Mouse (Mus musculus) limb, embryonic 11.5 days (tissue): ENCODE measurements around the gene Anks3. TPM values are rescaled to one million over a fixed set of nuclear protein-coding genes. Genes with fewer than 3 reads are reported as not detected.

Experiments used
- ATAC-seq: fragments of 200-750 bp; cut with Nextera tagmentation; 2 replicates; pipeline ENCODE4 v1.8.0; 2017; ENCODE audit warnings: low read depth; ENCODE audit not compliant: insufficient number of reproducible peaks, low FRiP score, low TSS enrichment
- DNase-seq: peaks from one replicate; pipeline ENCODE4 v3.0.0-alpha.2; 2015; ENCODE audit warnings: low spot score
- H3K27ac ChIP-seq: fragments of 300-500 bp; sonication (generic); replicated peaks from 2 replicates; pipeline ENCODE4 v1.5.1; 2014; ENCODE audit warnings: low read depth, mild to moderate bottlenecking, low read length
- H3K27me3 ChIP-seq: fragments of 300-500 bp; sonication (generic); 2 replicates; pipeline ENCODE4 v1.6.1; 2014; ENCODE audit warnings: mild to moderate bottlenecking, low read length, mixed read lengths; ENCODE audit not compliant: control insufficient read depth, insufficient read depth
- H3K36me3 ChIP-seq: fragments of 300-500 bp; sonication (generic); 2 replicates; pipeline ENCODE4 v1.6.1; 2014; ENCODE audit warnings: mild to moderate bottlenecking, low read length, moderate library complexity, mixed read lengths; ENCODE audit not compliant: control insufficient read depth, insufficient read depth
- H3K4me1 ChIP-seq: fragments of 300-500 bp; sonication (generic); 2 replicates; pipeline ENCODE4 v1.6.1; 2014; ENCODE audit warnings: low read length, mixed read lengths; ENCODE audit not compliant: control insufficient read depth, insufficient read depth
- H3K4me2 ChIP-seq: fragments of 300-500 bp; sonication (generic); 2 replicates; pipeline ENCODE4 v1.6.1; 2014; ENCODE audit warnings: low read depth, mild to moderate bottlenecking, moderate library complexity; ENCODE audit not compliant: severe bottlenecking
- H3K4me3 ChIP-seq: fragments of 300-500 bp; sonication (generic); 2 replicates; pipeline ENCODE4 v1.5.1; 2014; ENCODE audit warnings: low read depth, low read length
- H3K9ac ChIP-seq: fragments of 300-500 bp; sonication (generic); 2 replicates; pipeline ENCODE4 v1.6.1; 2014; ENCODE audit warnings: mild to moderate bottlenecking, low read length
- H3K9me3 ChIP-seq: fragments of 300-500 bp; sonication (generic); 2 replicates; pipeline ENCODE4 v1.6.1; 2016; ENCODE audit warnings: low read length; ENCODE audit not compliant: control insufficient read depth
- WGBS: fragments of 180-500 bp; shearing (Covaris S2); extraction: QIAGEN DNeasy Blood & Tissue Kit; methylation state at CpG from one replicate; pipeline ENCODE4 v1.1.7; 2014; 5-methylcytosine and 5-hydroxymethylcytosine counted together
- polyA plus RNA-seq: library from polyadenylated mRNA; unstranded; fragments of >200 nt; fragmentation: Nextera tagmentation; extraction: Ambion mirVana; gene quantifications from 2 replicates; pipeline ENCODE4 v1.2.1, GENCODE M21; 2014

The Anks3 gene
- polyA plus RNA-seq, 1 experiment from 2014 or later, result 41.0 TPM

GRCm38 (mm10) chr16:4976180-4976579, 12.2 kb upstream of the Anks3 start:
- 91% methylated on average over 2 of the region's 2 CpGs for WGBS
- no peak for ATAC-seq
- Histone ChIP-seq H3K9ac (no peak overlapping the region), H3K27ac (no peak overlapping the region), H3K27me3 (no peaks in the 10 kb centered on the region), H3K36me3 (no peaks in the 10 kb centered on the region), H3K4me3 (no peak overlapping the region), H3K4me2 (no peak overlapping the region), H3K4me1 (no peaks in the 10 kb centered on the region), H3K9me3 (no peaks in the 10 kb centered on the region)
- no peak for DNase-seq

- DNase-seq (no peak), ATAC-seq (no peak)
- no peak overlapping the region for H3K4me2 ChIP-seq
- H3K4me1 ChIP-seq, result no peaks in the 10 kb centered on the region
- no peak overlapping the region for H3K4me3 ChIP-seq
- H3K27me3 ChIP-seq, result no peaks in the 10 kb centered on the region
- H3K27ac ChIP-seq, result no peak overlapping the region
- H3K36me3 ChIP-seq, result no peaks in the 10 kb centered on the region
- no peak overlapping the region for H3K9ac ChIP-seq
- 84% methylated on average over 5 of the region's 5 CpGs for WGBS
- H3K9me3 ChIP-seq, result no peaks in the 10 kb centered on the region
These were observed 10.5 kb upstream of the Anks3 start for GRCm38 (mm10) chr16:4974521-4974920.

DNA sequence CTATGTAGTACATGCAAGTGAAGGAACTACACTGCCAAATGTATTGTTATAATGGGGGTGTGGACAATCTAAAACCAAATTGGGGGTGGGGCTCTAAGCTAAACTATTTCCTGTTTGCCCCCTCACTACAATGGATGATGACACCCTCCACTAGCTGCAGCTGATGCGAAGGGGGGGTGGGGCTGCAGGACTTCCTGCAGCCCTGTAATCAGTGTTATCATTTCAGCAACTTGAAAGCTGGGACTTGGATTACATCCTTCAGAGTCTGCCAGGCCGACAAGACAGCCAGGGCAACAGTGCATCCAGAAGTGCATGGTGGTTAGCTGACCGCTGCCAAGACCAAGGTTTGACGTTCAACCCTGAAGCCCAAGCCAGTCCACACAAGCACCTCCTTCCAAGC, 7.6 kb upstream of the Anks3 start:
- H3K4me3 ChIP-seq, result no peak overlapping the region
- no peaks in the 10 kb centered on the region for H3K9me3 ChIP-seq
- H3K4me2 ChIP-seq, result no peak overlapping the region
- no peak overlapping the region for H3K27ac ChIP-seq
- 0 out of 2 replicates have a peak overlapping the region, but pooled peaks have one; percentile 22 for H3K9ac ChIP-seq
- ATAC-seq, result no peak
- H3K36me3 ChIP-seq, result no peaks in the 10 kb centered on the region
- H3K4me1 ChIP-seq, result no peaks in the 10 kb centered on the region
- 73% methylated on average over 4 of the region's 4 CpGs for WGBS
- no peak for DNase-seq
- H3K27me3 ChIP-seq, result no peaks in the 10 kb centered on the region

DNA sequence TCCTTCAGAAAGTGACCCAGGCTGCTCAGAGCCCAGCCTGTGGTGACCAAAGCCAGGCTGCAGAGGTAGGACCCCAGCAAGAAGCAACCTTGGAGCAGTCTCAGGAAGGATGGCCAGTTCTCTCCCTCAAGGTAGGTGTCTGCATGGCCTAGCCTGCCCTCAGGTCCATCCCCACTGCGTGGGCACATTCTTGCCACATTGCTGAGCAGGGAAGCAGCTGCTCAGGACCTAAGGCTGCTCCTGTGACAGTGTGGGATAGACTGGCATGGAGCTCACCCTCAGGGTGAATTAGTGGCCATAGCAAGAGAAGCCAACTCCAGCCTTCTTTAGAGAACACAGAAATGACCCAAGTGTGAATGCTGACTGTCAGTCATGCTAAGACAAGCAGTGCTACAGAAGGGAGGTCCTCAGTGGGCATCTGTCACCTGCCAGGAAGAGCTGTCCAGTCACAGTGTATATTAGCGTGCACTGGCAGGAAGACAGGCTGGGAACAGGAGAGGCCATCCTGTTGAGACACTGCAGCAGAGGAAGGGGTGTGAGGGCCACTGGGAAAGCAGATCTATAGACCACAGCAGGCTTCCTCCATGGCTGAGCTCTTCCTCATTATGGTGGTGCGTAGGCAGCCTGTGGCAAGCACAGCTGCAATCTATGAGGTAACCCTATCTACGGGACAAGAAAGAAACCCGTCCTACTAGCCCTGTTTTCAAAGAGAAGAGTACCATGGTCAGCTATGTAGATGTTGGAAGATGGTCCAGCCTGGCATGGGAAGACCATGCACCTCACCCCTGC, 5.2 kb upstream of the Anks3 start:
- Histone ChIP-seq H3K9me3 (no peaks in the 10 kb centered on the region), H3K9ac (no peak overlapping the region), H3K4me3 (no peak overlapping the region), H3K36me3 (no peaks in the 10 kb centered on the region), H3K27me3 (no peaks in the 10 kb centered on the region), H3K27ac (no peak overlapping the region), H3K4me1 (no peaks in the 10 kb centered on the region), H3K4me2 (no peak overlapping the region)
- WGBS, result 90% methylated on average over 5 of the region's 5 CpGs
- ATAC-seq, result no peak
- no peak for DNase-seq

DNA sequence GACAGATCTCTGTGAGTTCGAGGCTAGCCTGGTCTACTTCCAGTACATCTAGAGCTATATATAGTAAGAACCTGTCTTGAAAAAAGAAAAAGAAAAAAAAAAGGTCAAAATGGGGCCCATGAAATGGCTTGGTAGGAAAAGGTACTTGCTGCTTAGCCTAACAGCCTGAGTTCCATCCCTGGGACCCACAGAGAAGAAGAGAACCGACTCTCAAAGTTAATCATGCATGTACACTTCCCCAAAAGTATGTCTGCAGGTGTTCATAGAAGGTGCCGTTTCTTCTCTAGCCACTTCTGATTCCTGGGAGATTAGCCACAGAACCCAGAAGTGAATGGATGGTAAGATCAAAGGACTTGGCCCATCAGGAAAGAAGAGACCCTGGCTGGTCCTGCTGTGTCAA, 4.4 kb upstream of the Anks3 start:
- H3K27me3 ChIP-seq, result no peaks in the 10 kb centered on the region
- 78% methylated on average over 3 of the region's 3 CpGs for WGBS
- H3K36me3 ChIP-seq, result no peaks in the 10 kb centered on the region
- no peak overlapping the region for H3K4me3 ChIP-seq
- no peaks in the 10 kb centered on the region for H3K4me1 ChIP-seq
- ATAC-seq (no peak), DNase-seq (no peak)
- H3K9ac ChIP-seq, result no peak overlapping the region
- no peak overlapping the region for H3K4me2 ChIP-seq
- no peaks in the 10 kb centered on the region for H3K9me3 ChIP-seq
- no peak overlapping the region for H3K27ac ChIP-seq

DNA sequence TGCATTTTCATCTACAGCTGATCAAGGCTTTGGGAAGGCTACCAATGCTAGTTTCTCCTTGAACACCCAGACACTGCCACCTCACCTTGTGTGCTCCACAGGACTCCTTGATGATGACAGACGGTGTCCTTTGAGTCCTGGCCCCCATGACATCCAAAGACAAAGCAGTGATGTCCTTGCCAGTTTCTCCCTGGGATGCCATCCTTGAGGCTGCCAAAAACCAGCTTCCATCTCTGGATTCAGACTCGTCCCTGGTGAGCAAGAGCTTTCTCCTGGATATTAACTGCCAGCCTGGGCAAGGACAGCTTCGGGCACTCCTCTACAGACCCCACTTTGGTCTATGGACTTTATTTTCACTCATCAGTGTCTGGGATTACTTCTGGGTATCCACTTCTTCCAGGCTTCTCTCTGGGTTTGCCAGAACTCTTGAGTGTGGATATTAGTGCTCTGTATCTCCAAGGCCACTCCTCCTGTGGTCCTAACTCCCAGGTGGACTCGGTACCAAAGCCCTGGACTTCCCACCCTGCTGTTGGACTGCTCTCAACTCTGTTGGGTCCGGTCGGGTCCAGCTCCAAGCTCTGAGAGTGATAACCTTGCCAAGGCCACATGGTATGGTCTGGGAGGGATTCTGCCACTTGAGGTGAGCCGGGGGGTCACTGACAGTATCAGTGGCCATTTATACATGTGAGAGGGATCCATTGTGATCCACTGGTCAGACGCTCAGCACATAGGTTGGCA, 1.6 kb upstream of the Anks3 start:
- Histone ChIP-seq H3K4me2 (peak overlapping the region; percentile 82; the same call in 1 of the 2 replicates), H3K9me3 (no peaks in the 10 kb centered on the region), H3K27ac (no peak overlapping the region), H3K4me1 (no peaks in the 10 kb centered on the region), H3K4me3 (no peak overlapping the region), H3K27me3 (no peaks in the 10 kb centered on the region), H3K9ac (no peak overlapping the region), H3K36me3 (no peaks in the 10 kb centered on the region)
- ATAC-seq (no peak), DNase-seq (no peak)
- whole genome bisulfite sequencing, result 87% methylated on average over 8 of the region's 8 CpGs

GRCm38 (mm10) chr16:4964731-4965391, 856 bp upstream of the Anks3 start:
- ATAC-seq, result no peak
- Histone ChIP-seq H3K9ac (peak overlapping the region; percentile 71), H3K27me3 (no peaks in the 10 kb centered on the region), H3K9me3 (no peaks in the 10 kb centered on the region), H3K4me1 (no peaks in the 10 kb centered on the region), H3K4me3 (peak overlapping the region; percentile 90), H3K4me2 (peak overlapping the region; percentile 82), H3K36me3 (no peaks in the 10 kb centered on the region), H3K27ac (0 out of 2 replicates have a peak overlapping the region, but pooled peaks have one; percentile 68)
- no peak for DNase-seq
- 25% methylated on average over 13 of the region's 13 CpGs for WGBS

- Histone ChIP-seq H3K9me3 (no peaks in the 10 kb centered on the region), H3K9ac (peak overlapping the region; percentile 13; the same call in 1 of the 2 replicates), H3K27me3 (no peaks in the 10 kb centered on the region), H3K4me3 (peak overlapping the region; percentile 90), H3K36me3 (no peaks in the 10 kb centered on the region; the same call in 1 of the 2 replicates), H3K4me1 (no peaks in the 10 kb centered on the region), H3K4me2 (peak overlapping the region; percentile 82), H3K27ac (no peak overlapping the region)
- 44% methylated on average over 9 of the region's 9 CpGs for WGBS
- no peak for DNase-seq
- no peak for ATAC-seq
These were observed 659 bp downstream of the Anks3 start for GRCm38 (mm10) chr16:4963346-4963745.
